Mouse (Mus musculus) cortical plate, adult 2 months (tissue): ENCODE data around the gene Itpr2.

Source experiments
- CTCF ChIP-seq: fragments of 200-500 bp; IDR thresholded peaks from 2 replicates; pipeline ENCODE4 v1.5.1; 2011; ENCODE audit warnings: mild to moderate bottlenecking, control low read depth, low read length; ENCODE audit not compliant: insufficient read depth; ENCODE audit errors: extremely low read depth
- POLR2A ChIP-seq: fragments of 200-500 bp; IDR thresholded peaks from 2 replicates; pipeline ENCODE4 v1.6.1; 2011; ENCODE audit warnings: mild to moderate bottlenecking, low read length, control low read depth; ENCODE audit not compliant: insufficient read depth; ENCODE audit errors: extremely low read depth

DNA sequence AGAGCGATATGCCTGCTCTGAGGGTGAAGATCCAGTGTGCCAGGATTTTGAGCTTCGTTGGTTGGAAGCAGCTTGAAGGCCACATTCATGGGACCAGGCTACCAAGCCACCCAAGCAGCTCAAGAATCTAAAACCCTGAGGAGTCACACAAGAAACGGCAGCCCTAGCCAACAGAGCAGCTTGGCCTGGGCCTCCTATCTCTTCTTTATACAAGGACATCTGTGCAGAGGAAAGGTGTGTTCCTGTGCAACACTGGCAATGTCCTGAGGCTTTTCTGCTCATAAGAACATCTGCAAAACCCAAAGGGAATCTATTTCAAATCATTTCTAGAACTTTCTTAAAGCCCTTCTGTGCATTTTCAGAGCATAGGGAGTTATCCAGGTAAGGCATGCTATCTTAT, 274.0 kb downstream of the Itpr2 start:
- TF ChIP-seq POLR2A (no peak), CTCF (no peak)
